Mouse (Mus musculus): ENCODE measurements around the gene Ttll11.

Gene Ttll11

GRCm38 (mm10) chr2:35761458-35761857 is 218.3 kb downstream of the Ttll11 start:
- in situ Hi-C loops (cut with MboI; ENCODE audit: low pct_unique_long_range_greater_than_20kb in 1 of 2, low sequenced_read_pairs in 2 of 2, unreplicated experiment in 1 of 2): no loop called here

- in situ Hi-C loops (cut with MboI; ENCODE audit: low pct_unique_long_range_greater_than_20kb in 1 of 2, low sequenced_read_pairs in 2 of 2, unreplicated experiment in 1 of 2): no loop called here
These were observed 218.8 kb downstream of the Ttll11 start for GRCm38 (mm10) chr2:35760867-35761266.

GRCm38 (mm10) chr2:35760352-35760751 is 219.4 kb downstream of the Ttll11 start:
- in situ Hi-C loops (cut with MboI; ENCODE audit: low pct_unique_long_range_greater_than_20kb in 1 of 2, low sequenced_read_pairs in 2 of 2, unreplicated experiment in 1 of 2): no loop called here

- in situ Hi-C loops (cut with MboI; ENCODE audit: low pct_unique_long_range_greater_than_20kb in 1 of 2, low sequenced_read_pairs in 2 of 2, unreplicated experiment in 1 of 2): no loop called here
These were observed 223.2 kb downstream of the Ttll11 start for GRCm38 (mm10) chr2:35756467-35756866.

GRCm38 (mm10) chr2:35751781-35752505 is 227.8 kb downstream of the Ttll11 start:
- in situ Hi-C loops (cut with MboI; ENCODE audit: low pct_unique_long_range_greater_than_20kb in 1 of 2, low sequenced_read_pairs in 2 of 2, unreplicated experiment in 1 of 2): no loop called here

- in situ Hi-C loops (cut with MboI; ENCODE audit: low pct_unique_long_range_greater_than_20kb in 1 of 2, low sequenced_read_pairs in 2 of 2, unreplicated experiment in 1 of 2): no loop called here
These were observed 229.1 kb downstream of the Ttll11 start for GRCm38 (mm10) chr2:35750533-35751141.

- in situ Hi-C loops (cut with MboI; ENCODE audit: low pct_unique_long_range_greater_than_20kb in 1 of 2, low sequenced_read_pairs in 2 of 2, unreplicated experiment in 1 of 2): no loop called here
These were observed 232.2 kb downstream of the Ttll11 start for GRCm38 (mm10) chr2:35747371-35748035.

- in situ Hi-C loops (cut with MboI; ENCODE audit: low pct_unique_long_range_greater_than_20kb in 1 of 2, low sequenced_read_pairs in 2 of 2, unreplicated experiment in 1 of 2): no loop called here
These were observed 233.1 kb downstream of the Ttll11 start for GRCm38 (mm10) chr2:35746638-35747037.

GRCm38 (mm10) chr2:35745876-35746275 is 233.8 kb downstream of the Ttll11 start:
- in situ Hi-C loops (cut with MboI; ENCODE audit: low pct_unique_long_range_greater_than_20kb in 1 of 2, low sequenced_read_pairs in 2 of 2, unreplicated experiment in 1 of 2): no loop called here

GRCm38 (mm10) chr2:35739669-35740254 is 240.0 kb downstream of the Ttll11 start:
- in situ Hi-C loops (cut with MboI; ENCODE audit: low pct_unique_long_range_greater_than_20kb in 1 of 2, low sequenced_read_pairs in 2 of 2, unreplicated experiment in 1 of 2): loop anchor here (5.0 to 10.0 kb wide), 5 partner anchors 87 to 195 kb away; no protein-coding TSS in a partner anchor

GRCm38 (mm10) chr2:35737467-35738027 is 242.2 kb downstream of the Ttll11 start:
- in situ Hi-C loops (cut with MboI; ENCODE audit: low pct_unique_long_range_greater_than_20kb in 1 of 2, low sequenced_read_pairs in 2 of 2, unreplicated experiment in 1 of 2): loop anchor here (5.0 to 10.0 kb wide), 5 partner anchors 85 to 193 kb away; no protein-coding TSS in a partner anchor

GRCm38 (mm10) chr2:35736061-35736460 is 243.7 kb downstream of the Ttll11 start:
- in situ Hi-C loops (cut with MboI; ENCODE audit: low pct_unique_long_range_greater_than_20kb in 1 of 2, low sequenced_read_pairs in 2 of 2, unreplicated experiment in 1 of 2): loop anchor here (5.0 to 10.0 kb wide), 5 partner anchors 84 to 191 kb away; no protein-coding TSS in a partner anchor

- in situ Hi-C loops (cut with MboI; ENCODE audit: low pct_unique_long_range_greater_than_20kb in 1 of 2, low sequenced_read_pairs in 2 of 2, unreplicated experiment in 1 of 2): loop anchor here (5.0 to 10.0 kb wide), 5 partner anchors 83 to 190 kb away; no protein-coding TSS in a partner anchor
These were observed 244.7 kb downstream of the Ttll11 start for GRCm38 (mm10) chr2:35735001-35735400.

GRCm38 (mm10) chr2:35731671-35732449 is 247.9 kb downstream of the Ttll11 start:
- in situ Hi-C loops (cut with MboI; ENCODE audit: low pct_unique_long_range_greater_than_20kb in 1 of 2, low sequenced_read_pairs in 2 of 2, unreplicated experiment in 1 of 2): loop anchor here (10.0 kb wide), 3 partner anchors 87 to 187 kb away; no protein-coding TSS in a partner anchor

GRCm38 (mm10) chr2:35729077-35730065 is 250.3 kb downstream of the Ttll11 start:
- in situ Hi-C loops (cut with MboI; ENCODE audit: low pct_unique_long_range_greater_than_20kb in 1 of 2, low sequenced_read_pairs in 2 of 2, unreplicated experiment in 1 of 2): loop anchor here (10.0 kb wide), 3 partner anchors 85 to 185 kb away; no protein-coding TSS in a partner anchor

GRCm38 (mm10) chr2:35728633-35729032 is 251.1 kb downstream of the Ttll11 start:
- in situ Hi-C loops (cut with MboI; ENCODE audit: low pct_unique_long_range_greater_than_20kb in 1 of 2, low sequenced_read_pairs in 2 of 2, unreplicated experiment in 1 of 2): no loop called here

GRCm38 (mm10) chr2:35723691-35724090 is 256.0 kb downstream of the Ttll11 start:
- in situ Hi-C loops (cut with MboI; ENCODE audit: low pct_unique_long_range_greater_than_20kb in 1 of 2, low sequenced_read_pairs in 2 of 2, unreplicated experiment in 1 of 2): no loop called here
